Mouse (Mus musculus) lung, postnatal 0 days (tissue): ENCODE data around the gene Sept10.

Experiments used
- CTCF ChIP-seq: IDR thresholded peaks from 2 replicates; pipeline ENCODE4 v1.5.1; 2016; ENCODE audit warnings: antibody characterized with exemption, mild to moderate bottlenecking
- EP300 ChIP-seq: IDR thresholded peaks from 2 replicates; pipeline ENCODE4 v1.6.1; 2016; ENCODE audit warnings: antibody characterized with exemption, mild to moderate bottlenecking, control low read depth

- TF ChIP-seq EP300 (peak; percentile 70), CTCF (no peak)
Observed at GRCm38 (mm10) chr10:59114535-59115291, 106.9 kb downstream of the Sept10 start.
